11 mouse cellular contexts compared by ENCODE assay signal in genomic region chrX:99550057-99550760, GRCm38 (mm10).
DNase-seq lines count a peak whose midpoint lies in the region; ATAC-seq and TF ChIP-seq lines count a peak whose summit lies in the region.
"Had no signal": no experiment of that assay in that cellular context is flagged by ENCODE, and none has a peak within 500 bp of the region (broad histone marks: within the 10 kb centered on the region; RNA-seq: fewer than 3 reads in every experiment).

No protein-coding gene starts in this region.

- H3K4me3 ChIP-seq in kidney, postnatal 0 days (replicated peaks; ENCODE audit: low read depth, low read length) = no peak overlapping the region
- H3K4me3 ChIP-seq in embryonic facial prominence, embryonic 14.5 days (ENCODE audit: low read depth, low read length) = no peak overlapping the region
- no peak overlapping the region for H3K4me3 ChIP-seq in hindbrain, embryonic 12.5 days
- H3K4me3 ChIP-seq in midbrain, embryonic 13.5 days (replicated peaks) = no peak overlapping the region
- H3K4me3 ChIP-seq: liver, embryonic 13.5 days had no signal

- no peaks in the 10 kb centered on the region for H3K9me3 ChIP-seq in kidney, postnatal 0 days (replicated peaks; ENCODE audit: low read length)
- no peaks in the 10 kb centered on the region for H3K9me3 ChIP-seq in embryonic facial prominence, embryonic 14.5 days (ENCODE audit: control insufficient read depth, low read length)
- no peaks in the 10 kb centered on the region for H3K9me3 ChIP-seq in hindbrain, embryonic 12.5 days (replicated peaks)
- no peaks in the 10 kb centered on the region for H3K9me3 ChIP-seq in midbrain, embryonic 13.5 days
- H3K9me3 ChIP-seq: liver, embryonic 13.5 days had no signal

- H3K9ac ChIP-seq in kidney, postnatal 0 days (ENCODE audit: low read depth, low read length) = no peak overlapping the region
- H3K9ac ChIP-seq in embryonic facial prominence, embryonic 14.5 days (ENCODE audit: low read depth, low read length) = no peak overlapping the region
- H3K9ac ChIP-seq in hindbrain, embryonic 12.5 days = no peak overlapping the region
- H3K9ac ChIP-seq in midbrain, embryonic 13.5 days (replicated peaks) = no peak overlapping the region
- H3K9ac ChIP-seq: liver, embryonic 13.5 days had no signal

- no peak overlapping the region for H3K4me2 ChIP-seq in kidney, postnatal 0 days (ENCODE audit: low read length)
- no peak overlapping the region for H3K4me2 ChIP-seq in embryonic facial prominence, embryonic 14.5 days (ENCODE audit: low read depth, low read length)
- no peak overlapping the region for H3K4me2 ChIP-seq in hindbrain, embryonic 12.5 days (replicated peaks)
- H3K4me2 ChIP-seq in midbrain, embryonic 13.5 days (replicated peaks) = no peak overlapping the region
- H3K4me2 ChIP-seq: liver, embryonic 13.5 days had no signal

- no peak for DNase-seq in kidney, postnatal 0 days (ENCODE audit: low spot score)
- no peak for DNase-seq in kidney, adult 11 months
- no peak for DNase-seq in embryonic facial prominence, embryonic 14.5 days (ENCODE audit: low spot score)
- no peak for DNase-seq in right cerebral cortex, adult 18-20 months
- DNase-seq in frontal cortex, postnatal 25 days (ENCODE audit: low spot score in 2 of 2) = no peak
- DNase-seq: adrenal gland, postnatal 25 days; cerebellum, postnatal 10 days; kidney, postnatal 25 days; liver, embryonic 13.5 days had no signal

- WGBS in kidney, postnatal 0 days = 53% methylated on average over 7 of the region's 7 CpGs
- WGBS in embryonic facial prominence, embryonic 14.5 days = 43% methylated on average over 7 of the region's 7 CpGs
- 47% methylated on average over 7 of the region's 7 CpGs for WGBS in hindbrain, embryonic 12.5 days
- 45% methylated on average over 7 of the region's 7 CpGs for WGBS in midbrain, embryonic 13.5 days

- no peak overlapping the region for H3K27ac ChIP-seq in kidney, postnatal 0 days
- peak overlapping the region; percentile 39; the same call in 1 of the 2 replicates for H3K27ac ChIP-seq in embryonic facial prominence, embryonic 14.5 days (replicated peaks; ENCODE audit: low read depth, low read length)
- no peak overlapping the region; the same call in 1 of the 2 replicates for H3K27ac ChIP-seq in hindbrain, embryonic 12.5 days
- H3K27ac ChIP-seq in midbrain, embryonic 13.5 days = no peak overlapping the region
- H3K27ac ChIP-seq: liver, embryonic 13.5 days had no signal

- ATAC-seq in kidney, postnatal 0 days (replicated peaks; ENCODE audit: low FRiP score, low read depth) = peak; percentile 25; the same call in 1 of the 2 replicates
- ATAC-seq in embryonic facial prominence, embryonic 14.5 days (ENCODE audit: low read depth) = peak; percentile 63
- peak; percentile 53 for ATAC-seq in hindbrain, embryonic 12.5 days (ENCODE audit: low FRiP score)
- peak; percentile 57 for ATAC-seq in midbrain, embryonic 13.5 days

- H3K27me3 ChIP-seq in kidney, postnatal 0 days (ENCODE audit: insufficient read depth, low read length) = no peaks in the 10 kb centered on the region
- H3K27me3 ChIP-seq in embryonic facial prominence, embryonic 14.5 days (replicated peaks; ENCODE audit: control insufficient read depth, insufficient read depth, low read length) = peaks cover 29% of the 10 kb centered on the region
- H3K27me3 ChIP-seq in hindbrain, embryonic 12.5 days = peaks cover 68% of the 10 kb centered on the region
- peaks cover 78% of the 10 kb centered on the region for H3K27me3 ChIP-seq in midbrain, embryonic 13.5 days

- TF ChIP-seq CTCF in kidney, postnatal 0 days (IDR thresholded peaks at IDR 0.05; ENCODE audit: low read depth) = no peak

- H3K4me1 ChIP-seq in kidney, postnatal 0 days (replicated peaks; ENCODE audit: insufficient read depth, low read length) = no peaks in the 10 kb centered on the region
- peaks cover 14% of the 10 kb centered on the region; the same call in 1 of the 2 replicates for H3K4me1 ChIP-seq in embryonic facial prominence, embryonic 14.5 days (ENCODE audit: control insufficient read depth, insufficient read depth, low read length)
- H3K4me1 ChIP-seq in hindbrain, embryonic 12.5 days = peaks cover 8% of the 10 kb centered on the region
- peaks cover 21% of the 10 kb centered on the region for H3K4me1 ChIP-seq in midbrain, embryonic 13.5 days (replicated peaks)

- H3K36me3 ChIP-seq in kidney, postnatal 0 days (ENCODE audit: insufficient read depth, low read length) = no peaks in the 10 kb centered on the region
- no peaks in the 10 kb centered on the region for H3K36me3 ChIP-seq in embryonic facial prominence, embryonic 14.5 days (ENCODE audit: control insufficient read depth, insufficient read depth, low read length)
- H3K36me3 ChIP-seq in hindbrain, embryonic 12.5 days = no peaks in the 10 kb centered on the region
- no peaks in the 10 kb centered on the region for H3K36me3 ChIP-seq in midbrain, embryonic 13.5 days
- H3K36me3 ChIP-seq: liver, embryonic 13.5 days had no signal
